Mouse (Mus musculus): ENCODE measurements around the gene Rnf145. TPM values are rescaled to one million over a fixed set of nuclear protein-coding genes. Genes with fewer than 3 reads are reported as not detected.

Gene Rnf145
- polyA plus RNA-seq, 1 experiment from 2014 or later = 45.9 TPM

DNA sequence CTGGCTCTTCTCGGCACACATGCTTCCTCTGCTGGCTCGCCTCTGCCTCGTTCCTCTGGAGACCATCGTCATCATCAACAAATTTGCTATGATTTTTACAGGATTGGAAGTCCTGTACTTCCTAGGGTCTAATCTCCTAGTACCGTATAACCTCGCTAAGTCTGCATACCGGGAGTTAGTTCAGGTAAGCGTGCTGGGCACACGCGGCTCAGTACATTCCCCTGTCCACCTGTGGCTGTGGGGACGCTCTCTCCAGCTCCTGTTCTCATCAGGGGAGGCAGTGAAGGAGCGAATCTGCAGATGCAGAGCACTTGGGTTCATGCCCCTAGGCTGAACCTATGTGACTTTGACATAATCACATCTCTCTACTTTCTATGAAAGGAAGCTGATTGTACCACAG is 30.1 kb downstream of the Rnf145 start:
- H3K9me3 ChIP-seq (replicated peaks) = no peaks in the 10 kb centered on the region
- H3K27me3 ChIP-seq = no peaks in the 10 kb centered on the region
- peaks cover 97% of the 10 kb centered on the region for H3K36me3 ChIP-seq
- no peak overlapping the region for H3K9ac ChIP-seq
- ATAC-seq (ENCODE audit: low read depth) (no peak), DNase-seq (no peak)
- H3K4me2 ChIP-seq = no peak overlapping the region
- H3K27ac ChIP-seq = no peak overlapping the region
- H3K4me3 ChIP-seq (replicated peaks) = no peak overlapping the region
- WGBS (ENCODE audit: insufficient replicate concordance) = 89% methylated on average over 12 of the region's 12 CpGs
- peaks cover 16% of the 10 kb centered on the region for H3K4me1 ChIP-seq (replicated peaks)

DNA sequence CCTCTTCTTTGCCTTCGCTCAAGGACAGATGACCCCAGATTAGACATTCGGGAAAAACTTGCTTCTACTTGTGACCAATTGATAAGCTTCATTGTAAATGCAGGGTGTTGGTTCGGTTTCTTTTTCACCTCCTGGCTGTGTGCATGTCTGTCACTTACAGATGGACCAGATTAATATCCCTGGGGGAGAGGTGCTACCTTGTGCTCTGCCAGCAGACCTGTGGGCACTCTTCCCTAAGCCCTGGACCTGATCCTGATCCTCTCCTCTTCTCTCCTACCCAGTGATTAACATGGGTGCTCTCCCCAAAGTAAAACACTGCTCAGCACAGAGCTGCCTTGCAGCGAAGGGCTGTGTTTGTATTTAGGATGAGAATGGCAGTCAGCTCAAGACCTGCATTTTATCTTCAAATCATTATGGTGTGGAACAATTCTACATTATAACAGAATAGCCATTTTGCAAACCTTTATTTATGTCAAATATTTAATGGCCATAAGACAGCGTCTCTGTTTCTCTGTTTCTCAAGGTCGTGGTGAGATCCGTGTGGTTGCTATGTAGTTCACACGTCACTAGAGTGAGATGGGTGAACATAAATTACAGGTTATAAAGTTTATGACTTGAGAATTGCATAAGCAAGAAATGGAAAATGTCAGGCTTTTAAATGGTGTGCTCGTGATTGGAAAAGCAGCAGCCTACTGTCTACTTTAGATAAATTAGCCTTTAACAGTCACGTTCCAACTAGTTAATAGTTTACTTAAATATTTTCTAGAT is 30.9 kb downstream of the Rnf145 start:
- Histone ChIP-seq H3K9me3 (replicated peaks) (no peaks in the 10 kb centered on the region), H3K27me3 (no peaks in the 10 kb centered on the region), H3K4me1 (replicated peaks) (peaks cover 16% of the 10 kb centered on the region), H3K9ac (no peak overlapping the region), H3K4me2 (no peak overlapping the region), H3K27ac (no peak overlapping the region), H3K36me3 (peaks cover 94% of the 10 kb centered on the region), H3K4me3 (replicated peaks) (no peak overlapping the region)
- WGBS (ENCODE audit: insufficient replicate concordance) = 82% methylated on average over 10 of the region's 10 CpGs
- ATAC-seq (ENCODE audit: low read depth) (no peak), DNase-seq (no peak)

DNA sequence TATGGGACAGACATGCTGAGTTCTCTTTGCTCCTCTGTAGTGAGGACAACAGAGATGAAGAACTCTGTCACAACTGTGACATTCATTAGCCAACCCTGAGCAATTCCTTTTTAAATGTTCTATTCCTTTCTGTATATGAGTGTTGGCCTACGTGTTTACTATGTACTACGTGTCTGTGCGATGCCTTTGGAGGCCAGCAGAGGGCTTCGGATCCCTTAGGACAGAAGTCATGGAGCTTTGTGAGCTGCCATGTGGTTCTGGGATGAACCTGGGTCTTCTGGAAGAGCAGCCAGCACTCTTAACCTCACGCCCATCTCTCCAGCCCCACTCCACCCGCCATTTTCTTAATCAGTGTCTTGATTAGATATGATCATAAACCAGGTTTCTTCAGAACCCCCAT is 32.2 kb downstream of the Rnf145 start:
- no peaks in the 10 kb centered on the region for H3K9me3 ChIP-seq (replicated peaks)
- H3K27ac ChIP-seq = no peak overlapping the region
- H3K36me3 ChIP-seq = peaks cover 93% of the 10 kb centered on the region
- H3K4me1 ChIP-seq (replicated peaks) = peaks cover 6% of the 10 kb centered on the region
- H3K4me2 ChIP-seq = no peak overlapping the region
- ATAC-seq (ENCODE audit: low read depth) (0 out of 2 replicates have a peak, but pooled peaks have one; percentile 34), DNase-seq (no peak)
- no peaks in the 10 kb centered on the region for H3K27me3 ChIP-seq
- WGBS (ENCODE audit: insufficient replicate concordance) = 80% methylated on average over 6 of the region's 6 CpGs
- H3K4me3 ChIP-seq (replicated peaks) = no peak overlapping the region
- no peak overlapping the region for H3K9ac ChIP-seq

DNA sequence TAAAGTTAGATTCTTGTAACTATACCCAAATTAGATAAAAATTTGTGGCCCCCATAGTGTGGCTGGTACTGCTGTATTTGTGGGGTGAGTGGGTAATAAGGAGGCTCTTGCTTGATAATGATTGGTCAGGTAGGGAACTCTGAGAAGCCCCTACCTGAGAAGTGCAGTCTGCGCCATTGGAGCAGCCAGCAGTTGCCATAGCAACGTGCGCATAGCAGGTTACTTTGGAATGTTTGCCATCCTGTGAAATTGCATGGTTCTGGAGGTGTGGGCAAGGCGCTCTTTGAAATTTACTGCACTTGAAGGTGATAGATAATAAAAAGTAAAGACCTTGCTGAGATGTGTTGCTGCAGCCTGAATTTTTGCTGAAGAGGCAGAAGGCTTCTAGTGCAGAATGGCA is 35.6 kb downstream of the Rnf145 start:
- no peak overlapping the region for H3K27ac ChIP-seq
- 92% methylated on average over 4 of the region's 4 CpGs for whole genome bisulfite sequencing (ENCODE audit: insufficient replicate concordance)
- H3K4me3 ChIP-seq (replicated peaks) = no peak overlapping the region
- H3K9ac ChIP-seq = no peak overlapping the region
- peaks cover 93% of the 10 kb centered on the region for H3K36me3 ChIP-seq
- no peaks in the 10 kb centered on the region for H3K9me3 ChIP-seq (replicated peaks)
- ATAC-seq (ENCODE audit: low read depth) (no peak), DNase-seq (no peak)
- no peaks in the 10 kb centered on the region for H3K4me1 ChIP-seq (replicated peaks)
- H3K4me2 ChIP-seq = no peak overlapping the region
- H3K27me3 ChIP-seq = no peaks in the 10 kb centered on the region

DNA sequence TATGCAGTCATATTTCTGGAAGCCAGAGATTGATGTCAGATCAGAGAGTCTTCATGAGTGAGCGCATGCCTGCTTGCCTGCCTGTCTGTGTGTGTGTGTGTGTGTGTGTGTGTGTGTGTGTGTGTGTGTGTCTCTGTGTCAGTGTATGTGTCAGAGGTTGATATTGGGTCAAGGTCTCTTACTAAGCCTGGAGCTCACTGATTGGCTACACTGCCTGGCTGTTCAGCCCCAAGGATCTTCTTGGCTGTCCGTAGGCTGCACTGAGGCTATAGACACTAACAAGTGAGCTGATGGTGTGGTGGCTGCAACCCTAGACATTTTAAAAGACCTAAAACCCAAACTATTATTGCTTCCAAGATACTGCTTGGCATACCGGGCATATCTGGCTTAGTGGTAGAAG is 39.8 kb downstream of the Rnf145 start:
- no peak overlapping the region for H3K4me2 ChIP-seq
- no peaks in the 10 kb centered on the region for H3K4me1 ChIP-seq (replicated peaks)
- H3K4me3 ChIP-seq (replicated peaks) = no peak overlapping the region
- peaks cover 95% of the 10 kb centered on the region for H3K36me3 ChIP-seq
- DNase-seq (no peak), ATAC-seq (ENCODE audit: low read depth) (no peak)
- no peaks in the 10 kb centered on the region for H3K27me3 ChIP-seq
- 84% methylated on average over 3 of the region's 3 CpGs for WGBS (ENCODE audit: insufficient replicate concordance)
- H3K9me3 ChIP-seq (replicated peaks) = no peaks in the 10 kb centered on the region
- H3K27ac ChIP-seq = no peak overlapping the region
- no peak overlapping the region for H3K9ac ChIP-seq

DNA sequence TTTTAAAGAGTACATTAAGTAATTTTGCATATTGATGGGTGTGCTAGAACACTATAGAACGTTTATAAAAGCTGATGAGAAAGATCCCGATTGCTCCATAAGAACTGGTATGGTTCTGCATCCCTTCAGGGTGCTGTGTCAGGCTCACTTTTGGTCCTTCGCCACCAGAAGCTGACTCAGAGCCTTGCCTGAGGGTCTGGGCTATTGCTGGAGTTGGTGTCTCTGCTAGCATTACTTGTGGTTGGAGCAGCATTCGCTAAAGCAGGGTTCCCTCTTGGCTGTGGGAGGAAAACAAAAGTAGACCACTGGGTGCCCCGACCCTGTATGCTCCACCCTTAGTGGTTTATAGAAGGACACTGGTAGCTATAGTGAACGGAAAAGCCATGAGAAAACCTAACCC is 40.7 kb downstream of the Rnf145 start:
- H3K4me1 ChIP-seq (replicated peaks) = no peaks in the 10 kb centered on the region
- peaks cover 97% of the 10 kb centered on the region for H3K36me3 ChIP-seq
- H3K9me3 ChIP-seq (replicated peaks) = no peaks in the 10 kb centered on the region
- no peak overlapping the region for H3K9ac ChIP-seq
- DNase-seq (no peak), ATAC-seq (ENCODE audit: low read depth) (no peak)
- H3K4me3 ChIP-seq (replicated peaks) = no peak overlapping the region
- H3K4me2 ChIP-seq = no peak overlapping the region
- H3K27me3 ChIP-seq = no peaks in the 10 kb centered on the region
- no peak overlapping the region for H3K27ac ChIP-seq
- WGBS (ENCODE audit: insufficient replicate concordance) = 91% methylated on average over 6 of the region's 6 CpGs

DNA sequence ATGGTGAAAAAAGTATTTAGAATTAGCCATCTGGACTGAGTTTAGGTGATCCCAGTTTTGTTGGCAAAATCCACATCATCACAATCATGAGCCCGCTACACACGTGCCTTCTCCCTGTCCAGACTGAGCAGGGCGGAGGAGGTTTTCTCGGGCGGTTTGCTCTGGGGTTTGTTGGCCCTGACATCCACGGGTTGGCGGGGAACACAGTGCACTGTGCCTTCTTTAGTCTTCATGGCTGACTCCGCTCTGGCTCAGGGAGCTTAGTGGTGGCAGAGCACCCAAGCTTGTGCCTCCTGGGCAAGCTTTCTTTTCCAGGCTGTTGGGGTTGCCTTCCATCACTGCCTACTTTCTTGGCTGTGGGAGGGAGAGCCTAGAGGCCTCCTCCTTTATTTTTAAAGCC is 41.6 kb downstream of the Rnf145 start:
- 90% methylated on average over 8 of the region's 8 CpGs for WGBS (ENCODE audit: insufficient replicate concordance)

DNA sequence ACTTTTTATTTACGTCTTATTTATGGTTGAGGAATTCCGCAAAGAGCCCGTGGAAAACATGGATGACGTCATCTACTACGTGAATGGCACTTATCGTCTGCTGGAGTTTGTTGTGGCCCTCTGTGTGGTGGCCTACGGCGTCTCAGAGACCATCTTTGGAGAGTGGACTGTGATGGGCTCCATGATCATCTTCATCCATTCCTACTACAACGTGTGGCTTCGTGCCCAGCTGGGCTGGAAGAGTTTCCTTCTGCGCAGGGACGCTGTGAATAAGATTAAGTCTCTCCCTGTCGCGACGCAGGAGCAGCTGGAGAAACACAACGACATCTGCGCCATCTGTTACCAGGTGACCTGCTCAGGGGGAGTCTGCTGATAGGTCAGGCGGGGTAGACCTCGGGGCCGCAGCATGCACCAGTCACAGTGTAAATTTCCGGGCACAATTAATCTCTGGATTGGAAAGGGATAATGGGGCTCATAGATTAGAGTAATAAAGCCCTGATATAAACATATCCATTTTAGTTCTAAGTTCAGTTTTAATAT is 42.8 kb downstream of the Rnf145 start:
- no peak for ATAC-seq (ENCODE audit: low read depth)
- no peak overlapping the region for H3K9ac ChIP-seq
- H3K4me1 ChIP-seq (replicated peaks) = no peaks in the 10 kb centered on the region
- no peak overlapping the region for H3K27ac ChIP-seq
- peaks cover 100% of the 10 kb centered on the region for H3K36me3 ChIP-seq
- DNase-seq = no peak
- H3K9me3 ChIP-seq (replicated peaks) = no peaks in the 10 kb centered on the region
- no peak overlapping the region for H3K4me3 ChIP-seq (replicated peaks)
- WGBS (ENCODE audit: insufficient replicate concordance) = 92% methylated on average over 21 of the region's 21 CpGs
- no peaks in the 10 kb centered on the region for H3K27me3 ChIP-seq
- H3K4me2 ChIP-seq = no peak overlapping the region

More for the DNA sequence above, 41.6 kb downstream of the Rnf145 start:
- Histone ChIP-seq H3K27me3 (no peaks in the 10 kb centered on the region), H3K27ac (no peak overlapping the region), H3K4me3 (replicated peaks) (no peak overlapping the region), H3K4me2 (no peak overlapping the region), H3K9me3 (replicated peaks) (no peaks in the 10 kb centered on the region), H3K9ac (no peak overlapping the region), H3K36me3 (peaks cover 99% of the 10 kb centered on the region), H3K4me1 (replicated peaks) (no peaks in the 10 kb centered on the region)
- ATAC-seq (ENCODE audit: low read depth) (no peak), DNase-seq (no peak)

DNA sequence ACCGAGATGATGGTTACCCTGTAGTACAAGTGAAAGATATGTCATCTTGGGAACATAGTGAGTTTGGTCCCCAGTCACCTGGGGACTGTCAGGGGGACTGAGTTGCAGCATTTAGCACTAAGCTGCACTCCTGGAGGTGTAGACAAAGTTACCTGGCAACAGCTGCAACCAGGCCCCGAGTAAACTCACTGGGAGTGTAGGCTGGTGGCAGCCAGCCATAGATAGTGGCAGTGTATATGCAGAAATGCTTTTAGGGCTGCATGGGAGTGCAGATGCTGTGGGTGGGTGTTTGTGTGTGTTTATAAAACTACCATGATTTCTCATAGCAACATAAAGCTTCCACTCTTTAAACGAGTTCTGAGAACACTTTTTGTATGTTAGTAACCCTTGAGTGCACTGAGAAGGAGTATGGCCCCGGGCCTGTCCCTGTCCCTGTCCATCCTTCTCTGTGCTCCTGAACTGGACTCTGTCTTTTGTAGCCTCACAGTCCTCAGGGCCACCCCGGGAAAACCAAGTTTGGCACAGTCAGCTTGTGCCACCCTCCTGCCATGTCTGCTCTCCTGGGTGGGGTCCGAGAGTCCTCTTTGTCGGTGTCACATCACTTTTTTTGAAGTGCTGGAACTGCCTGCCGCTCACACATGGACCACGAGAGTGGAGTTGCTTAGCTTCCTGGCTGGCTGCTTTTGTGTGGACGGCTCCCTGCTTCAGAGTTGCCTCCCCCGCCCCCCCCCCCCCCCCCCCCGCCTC is 43.8 kb downstream of the Rnf145 start:
- no peak overlapping the region for H3K27ac ChIP-seq
- no peak overlapping the region for H3K9ac ChIP-seq
- H3K36me3 ChIP-seq = peaks cover 100% of the 10 kb centered on the region
- WGBS (ENCODE audit: insufficient replicate concordance) = 88% methylated on average over 11 of the region's 12 CpGs
- H3K9me3 ChIP-seq (replicated peaks) = no peaks in the 10 kb centered on the region
- H3K27me3 ChIP-seq = no peaks in the 10 kb centered on the region
- no peak for DNase-seq
- no peaks in the 10 kb centered on the region for H3K4me1 ChIP-seq (replicated peaks)
- no peak overlapping the region for H3K4me3 ChIP-seq (replicated peaks)
- ATAC-seq (ENCODE audit: low read depth) = no peak; the same call in 1 of the 2 replicates
- no peak overlapping the region for H3K4me2 ChIP-seq

DNA sequence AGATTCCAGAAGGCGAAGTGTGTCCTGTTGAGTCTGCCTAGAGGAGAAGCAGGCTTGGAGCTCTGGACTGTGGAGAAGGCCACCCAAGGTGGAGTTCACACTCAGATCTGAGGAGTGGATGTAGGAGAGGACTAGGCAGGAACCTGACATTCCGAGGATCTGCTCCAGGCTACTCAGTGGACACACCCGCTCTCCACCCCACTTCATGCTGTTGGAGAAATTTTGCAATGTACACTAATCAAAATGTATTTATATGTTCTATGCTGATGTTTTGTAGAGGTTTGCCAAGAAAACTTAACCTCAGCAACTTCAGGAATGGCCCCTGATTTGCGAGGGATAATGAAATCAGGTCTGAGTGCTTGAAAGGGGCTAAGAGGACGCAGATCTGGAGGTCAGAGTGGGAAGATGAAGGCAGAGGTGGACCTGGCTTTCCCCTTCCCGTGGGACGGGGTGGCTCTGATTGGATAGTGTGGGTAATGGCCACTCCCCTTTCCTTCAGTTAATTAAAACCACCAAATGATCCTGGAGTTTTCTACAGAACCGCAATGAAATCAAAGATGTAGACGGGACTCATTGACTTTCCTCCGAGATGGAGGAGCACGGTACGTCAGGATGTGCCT is 45.6 kb downstream of the Rnf145 start:
- no peak overlapping the region for H3K4me2 ChIP-seq
- 91% methylated on average over 12 of the region's 12 CpGs for WGBS (ENCODE audit: insufficient replicate concordance)
- peaks cover 87% of the 10 kb centered on the region for H3K36me3 ChIP-seq
- ATAC-seq (ENCODE audit: low read depth) (no peak; the same call in 1 of the 2 replicates), DNase-seq (no peak)
- H3K4me1 ChIP-seq (replicated peaks) = no peaks in the 10 kb centered on the region
- no peak overlapping the region for H3K9ac ChIP-seq
- H3K27me3 ChIP-seq = no peaks in the 10 kb centered on the region
- no peak overlapping the region for H3K27ac ChIP-seq
- H3K4me3 ChIP-seq (replicated peaks) = no peak overlapping the region
- no peaks in the 10 kb centered on the region for H3K9me3 ChIP-seq (replicated peaks)

DNA sequence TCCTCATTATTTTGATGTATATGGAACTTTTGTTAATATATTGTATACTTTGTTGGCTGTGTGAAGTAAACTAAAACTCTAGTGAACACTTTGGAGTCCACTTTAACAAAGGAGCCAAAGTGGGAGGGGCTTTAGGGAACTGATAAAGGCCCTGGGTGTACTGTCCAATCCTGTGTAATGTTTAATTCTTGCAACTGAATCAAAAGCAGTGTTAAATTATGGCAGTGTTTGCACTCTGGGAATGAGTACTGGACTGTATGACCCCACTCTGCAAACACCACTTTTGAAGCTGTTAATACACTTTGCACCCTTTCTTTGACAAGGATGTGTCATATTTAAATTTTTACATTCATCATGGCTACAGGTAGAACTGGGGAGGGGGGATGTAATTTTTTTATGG is 46.2 kb downstream of the Rnf145 start:
- ATAC-seq (ENCODE audit: low read depth) (no peak), DNase-seq (no peak)
- Histone ChIP-seq H3K9me3 (replicated peaks) (no peaks in the 10 kb centered on the region), H3K27me3 (no peaks in the 10 kb centered on the region), H3K27ac (no peak overlapping the region), H3K4me2 (no peak overlapping the region), H3K4me1 (replicated peaks) (no peaks in the 10 kb centered on the region), H3K9ac (no peak overlapping the region), H3K4me3 (replicated peaks) (no peak overlapping the region), H3K36me3 (peaks cover 86% of the 10 kb centered on the region)

All from liver, embryonic 13.5 days (tissue).